ENCODE assay signal across 22 mouse cellular contexts in genomic region chr2:126712950-126713349, GRCm38 (mm10). TPM values are rescaled to one million over a fixed set of nuclear protein-coding genes. Genes with fewer than 3 reads are reported as not detected.
A peak's percentile ranks its signal among the peaks of the same experiment; 100 is the strongest.
DNase-seq lines count a peak whose midpoint lies in the region; ATAC-seq and TF ChIP-seq lines count a peak whose summit lies in the region.
"Had no signal": no experiment of that assay in that cellular context is flagged by ENCODE, and none has a peak within 500 bp of the region (broad histone marks: within the 10 kb centered on the region; RNA-seq: fewer than 3 reads in every experiment).

No protein-coding gene starts in this region.

- TF ChIP-seq CTCF in bone marrow macrophage, adult 2 months (IDR thresholded peaks at IDR 0.05; ENCODE audit: low read depth, low read length): no peak

- TF ChIP-seq POLR2A in bone marrow macrophage, adult 2 months (IDR thresholded peaks at IDR 0.05; ENCODE audit: borderline replicate concordance, low read depth, low read length): no peak

- ATAC-seq in megakaryocyte, adult 5-6 weeks (ENCODE audit: poor library complexity, severe bottlenecking): peak; percentile 73
- ATAC-seq in midbrain, embryonic 16.5 days: no peak
- ATAC-seq: activated CD4-positive, CD25-positive, alpha-beta regulatory T cell, adult 4 months; CD4-positive, CD25-positive, alpha-beta regulatory T cell, adult 4 months; forebrain, embryonic 15.5 days; hindbrain, embryonic 16.5 days; Patski had no signal

- no peak overlapping the region for H3K4me3 ChIP-seq in bone marrow macrophage, adult 2 months (ENCODE audit: insufficient read depth, low read length)
- H3K4me3 ChIP-seq in midbrain, embryonic 16.5 days (ENCODE audit: low read depth, low read length): no peak overlapping the region
- H3K4me3 ChIP-seq: embryonic facial prominence, embryonic 12.5 days; forebrain, embryonic 15.5 days; hindbrain, embryonic 12.5 days had no signal

- no peaks in the 10 kb centered on the region for H3K27me3 ChIP-seq in midbrain, embryonic 16.5 days (ENCODE audit: control insufficient read depth, insufficient read depth, low read depth, low read length)
- H3K27me3 ChIP-seq: embryonic facial prominence, embryonic 12.5 days; forebrain, embryonic 15.5 days; hindbrain, embryonic 12.5 days; Patski had no signal

- H3K9me3 ChIP-seq in midbrain, embryonic 16.5 days (replicated peaks; ENCODE audit: control insufficient read depth, low read length, poor library complexity, severe bottlenecking): no peaks in the 10 kb centered on the region
- H3K9me3 ChIP-seq: embryonic facial prominence, embryonic 12.5 days; forebrain, embryonic 15.5 days; G1E; hindbrain, embryonic 12.5 days had no signal

- H3K4me2 ChIP-seq in midbrain, embryonic 16.5 days (ENCODE audit: low read length): no peak overlapping the region
- H3K4me2 ChIP-seq: embryonic facial prominence, embryonic 12.5 days; forebrain, embryonic 15.5 days; hindbrain, embryonic 12.5 days had no signal

- no peaks in the 10 kb centered on the region for H3K36me3 ChIP-seq in midbrain, embryonic 16.5 days (ENCODE audit: control insufficient read depth, insufficient read depth, low read length)
- H3K36me3 ChIP-seq: hindbrain, embryonic 12.5 days had no signal

- peak; percentile 23 for DNase-seq in kidney, adult 9 months
- DNase-seq in kidney, postnatal 25 days: no peak
- no peak for DNase-seq in neural tube, embryonic 10.5 days (ENCODE audit: extremely low spot score, low spot score)
- no peak for DNase-seq in embryo, embryonic 10.5 days (ENCODE audit: low spot score)
- DNase-seq: adrenal gland, postnatal 25 days; B cell, adult 2 months; cerebellum, adult 2 months; cerebellum, postnatal 10 days; gastrocnemius, postnatal 14 days; heart, postnatal 10 days; heart, postnatal 4 days had no signal

- H3K4me1 ChIP-seq in bone marrow macrophage, adult 2 months (ENCODE audit: control insufficient read depth, insufficient read depth, low read length): peaks cover 18% of the 10 kb centered on the region
- peaks cover 8% of the 10 kb centered on the region for H3K4me1 ChIP-seq in midbrain, embryonic 16.5 days (ENCODE audit: control insufficient read depth, insufficient read depth, low read length)

- peak overlapping the region; percentile 48; the same call in 1 of the 2 replicates for H3K27ac ChIP-seq in bone marrow macrophage, adult 2 months (ENCODE audit: insufficient read depth, low read depth, low read length)
- H3K27ac ChIP-seq in midbrain, embryonic 16.5 days (ENCODE audit: low read length): no peak overlapping the region
- H3K27ac ChIP-seq: embryonic facial prominence, embryonic 12.5 days; forebrain, embryonic 15.5 days; hindbrain, embryonic 12.5 days had no signal

- no peak overlapping the region for H3K9ac ChIP-seq in midbrain, embryonic 16.5 days (ENCODE audit: low read depth, low read length)
- H3K9ac ChIP-seq: embryonic facial prominence, embryonic 12.5 days; forebrain, embryonic 15.5 days; hindbrain, embryonic 12.5 days had no signal

RNA-seq across cellular contexts. Expression of gene Usp8, which starts 5.8 kb away (rescaled TPM):
- polyA plus RNA-seq in bone marrow macrophage, adult 2 months (2012; ENCODE audit: insufficient read depth, insufficient read length, missing spikeins): 112 and 116 TPM in 2 replicates
- 65.6 and 66.3 TPM in 2 replicates for total RNA-seq in megakaryocyte, adult 5-6 weeks (2015)
- total RNA-seq in megakaryocyte, adult 5-6 weeks (2017): 68.0 and 88.7 TPM in 2 replicates
- 29.5 and 29.6 TPM in 2 replicates for polyA plus RNA-seq in midbrain, embryonic 16.5 days (2015; fragmentation: Nextera tagmentation; extraction: Ambion mirVana)

RNA-seq across cellular contexts. Expression of gene Gabpb1, which starts 36.8 kb away (rescaled TPM):
- polyA plus RNA-seq in bone marrow macrophage, adult 2 months (2012; ENCODE audit: insufficient read depth, insufficient read length, missing spikeins): 17.8 and 18.5 TPM in 2 replicates
- 33.0 and 34.7 TPM in 2 replicates for total RNA-seq in megakaryocyte, adult 5-6 weeks (2015)
- total RNA-seq in megakaryocyte, adult 5-6 weeks (2017): 23.5 and 29.8 TPM in 2 replicates
- 39.2 and 43.3 TPM in 2 replicates for polyA plus RNA-seq in midbrain, embryonic 16.5 days (2015; fragmentation: Nextera tagmentation; extraction: Ambion mirVana)
